Mouse (Mus musculus): Measurements from ENCODE around the gene Cdkal1.

DNA sequence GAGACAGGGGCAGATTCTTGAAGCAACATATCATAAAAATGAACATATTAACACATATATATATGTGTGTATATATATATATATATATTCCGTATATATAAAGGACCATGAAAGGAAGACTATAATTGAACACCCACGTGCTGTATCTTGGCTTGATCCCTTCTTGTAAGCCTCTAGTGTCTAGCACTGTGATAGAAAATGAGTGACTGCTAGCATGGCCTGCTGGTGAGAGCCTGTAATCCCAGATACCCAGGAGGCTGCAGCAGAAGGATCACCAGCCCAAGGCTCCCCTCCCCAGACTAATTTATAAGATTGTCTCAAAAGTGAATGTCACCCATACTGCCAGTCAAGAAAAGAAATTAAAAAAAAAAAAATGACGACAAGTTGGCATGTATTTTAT, 158.2 kb downstream of the Cdkal1 start:
- TF ChIP-seq CTCF (conservative IDR thresholded peaks at IDR 0.05; ENCODE audit: insufficient read depth, insufficient read length, low read depth, low read length) (no peak), POLR2A (IDR thresholded peaks at IDR 0.05; ENCODE audit: low read depth, low read length) (no peak)
